10 mouse cellular contexts compared by ENCODE assay signal in genomic region chr4:138725751-138726150, GRCm38 (mm10). TPM values are rescaled to one million over a fixed set of nuclear protein-coding genes. Genes with fewer than 3 reads are reported as not detected.
DNase-seq lines count a peak whose midpoint lies in the region; ATAC-seq and TF ChIP-seq lines count a peak whose summit lies in the region.
"Had no signal": no experiment of that assay in that cellular context is flagged by ENCODE, and none has a peak within 500 bp of the region (broad histone marks: within the 10 kb centered on the region; RNA-seq: fewer than 3 reads in every experiment).

No protein-coding gene starts in this region.

- peak; percentile 35 for DNase-seq in adrenal gland, adult 2 months
- no peak for DNase-seq in adrenal gland, adult 18-20 months (ENCODE audit: low spot score in 2 of 2)
- DNase-seq in left cerebral cortex, adult 2 months (ENCODE audit: extremely low spot score in 1 of 2, low spot score in 2 of 2): no peak
- no peak for DNase-seq in left cerebral cortex, postnatal 14 days (ENCODE audit: low spot score in 2 of 2)
- DNase-seq in heart, postnatal 0 days (ENCODE audit: low spot score): no peak
- peak; percentile 57 to 77 for DNase-seq in kidney, postnatal 4 days
- DNase-seq in right cerebral cortex, postnatal 36 days (ENCODE audit: low spot score in 2 of 2): no peak

- H3K4me3 ChIP-seq in left cerebral cortex, adult 2 months: no peak overlapping the region
- no peak overlapping the region for H3K4me3 ChIP-seq in heart, postnatal 0 days (ENCODE audit: low read depth, low read length)

- H3K27me3 ChIP-seq in heart, postnatal 0 days (ENCODE audit: control insufficient read depth, insufficient read depth, low read length): peaks cover 7% of the 10 kb centered on the region; the same call in 1 of the 2 replicates

- 64% methylated on average over 5 of the region's 5 CpGs for WGBS in heart, postnatal 0 days

- TF ChIP-seq CTCF in left cerebral cortex, adult 2 months (IDR thresholded peaks at IDR 0.05): no peak
- no peak for TF ChIP-seq CTCF in heart, postnatal 0 days (IDR thresholded peaks at IDR 0.05; ENCODE audit: low read depth)

- intact Hi-C loops in left cerebral cortex, adult 2 months (cut with DNase I): loop anchor here (2.0 kb wide), 1 partner anchor 271 kb away; the partner anchor contains the start of gene Camk2n1
- intact Hi-C loops in left cerebral cortex, postnatal 14 days (cut with DNase I): no loop called here

- peak overlapping the region; percentile 89 for H3K27ac ChIP-seq in left cerebral cortex, adult 2 months
- H3K27ac ChIP-seq in heart, postnatal 0 days (ENCODE audit: low read depth): peak overlapping the region; percentile 57

- no peaks in the 10 kb centered on the region for H3K9me3 ChIP-seq in heart, postnatal 0 days (replicated peaks; ENCODE audit: control insufficient read depth, low read length)

- H3K4me2 ChIP-seq in heart, postnatal 0 days (ENCODE audit: low read depth, low read length): no peak overlapping the region

- no peaks in the 10 kb centered on the region for H3K36me3 ChIP-seq in heart, postnatal 0 days (replicated peaks; ENCODE audit: control insufficient read depth, insufficient read depth, low read length)

- ATAC-seq in heart, postnatal 0 days (ENCODE audit: insufficient read depth, low read depth): no peak
- no peak for ATAC-seq in erythroid progenitor cell, adult 5-6 weeks (replicated peaks; ENCODE audit: low FRiP score, poor library complexity, severe bottlenecking)

- peaks cover 28% of the 10 kb centered on the region for H3K4me1 ChIP-seq in heart, postnatal 0 days (ENCODE audit: control insufficient read depth, insufficient read depth)

- no peak overlapping the region for H3K9ac ChIP-seq in heart, postnatal 0 days (replicated peaks; ENCODE audit: low read depth, low read length)

- TF ChIP-seq EP300 in heart, postnatal 0 days (IDR thresholded peaks at IDR 0.05; ENCODE audit: low read depth): no peak

RNA-seq across cellular contexts. Expression of gene Pla2g2c, which starts 1.2 kb away (rescaled TPM):
- under 1 TPM in 1 of 2 experiments, not detected in 1; 0.24 TPM for total RNA-seq in adrenal gland, adult 2 months (2021)
- polyA plus RNA-seq in adrenal gland, adult 2 months (2012; rRNA removed): 0.30 and 0.32 TPM in 2 replicates
- under 1 TPM in 1 of 2 experiments, not detected in 1; 0.19 TPM for total RNA-seq in adrenal gland, adult 18-20 months (2021)
- not detected for total RNA-seq in left cerebral cortex, adult 2 months (2021)
- under 1 TPM in 1 of 2 experiments, not detected in 1; 0.22 TPM for total RNA-seq in left cerebral cortex, postnatal 14 days (2021)
- total RNA-seq in heart, postnatal 0 days (2014; rRNA removed; ENCODE audit: low replicate concordance): 1.0 TPM in 1 of 2 replicates, not detected in the other
- polyA plus RNA-seq in heart, postnatal 0 days (2015; fragmentation: Nextera tagmentation; extraction: Ambion mirVana): 0.11 and 0.27 TPM in 2 replicates
- total RNA-seq in erythroid progenitor cell, adult 5-6 weeks (2015; ENCODE audit: low replicate concordance): not detected in 2 replicates
- not detected in 2 replicates for total RNA-seq in erythroid progenitor cell, adult 5-6 weeks (2017; ENCODE audit: low replicate concordance)

RNA-seq across cellular contexts. Expression of gene Ubxn10, which starts 11.2 kb away (rescaled TPM):
- total RNA-seq in adrenal gland, adult 2 months (2021): 1 to 10 TPM in 1 of 2 experiments, under 1 TPM in 1; 0.52 to 1.6 TPM
- 1.9 and 2.0 TPM in 2 replicates for polyA plus RNA-seq in adrenal gland, adult 2 months (2012; rRNA removed)
- under 1 TPM; 0.70 to 0.99 TPM for total RNA-seq in adrenal gland, adult 18-20 months (2021)
- 1 to 10 TPM; 1.4 to 1.5 TPM for total RNA-seq in left cerebral cortex, adult 2 months (2021)
- total RNA-seq in left cerebral cortex, postnatal 14 days (2021): under 1 TPM; 0.88 to 0.99 TPM
- 1.9 and 2.0 TPM in 2 replicates for total RNA-seq in heart, postnatal 0 days (2014; rRNA removed; ENCODE audit: low replicate concordance)
- 0.98 and 1.0 TPM in 2 replicates for polyA plus RNA-seq in heart, postnatal 0 days (2015; fragmentation: Nextera tagmentation; extraction: Ambion mirVana)
- not detected in 2 replicates for total RNA-seq in erythroid progenitor cell, adult 5-6 weeks (2015; ENCODE audit: low replicate concordance)
- total RNA-seq in erythroid progenitor cell, adult 5-6 weeks (2017; ENCODE audit: low replicate concordance): not detected in 2 replicates

RNA-seq across cellular contexts. Expression of gene Pla2g2f, which starts 31.7 kb away (rescaled TPM):
- total RNA-seq in adrenal gland, adult 2 months (2021): 10 to 100 TPM; 20.6 to 34.4 TPM
- polyA plus RNA-seq in adrenal gland, adult 2 months (2012; rRNA removed): 54.0 and 67.7 TPM in 2 replicates
- total RNA-seq in adrenal gland, adult 18-20 months (2021): 10 to 100 TPM; 27.9 to 38.5 TPM
- not detected for total RNA-seq in left cerebral cortex, adult 2 months (2021)
- total RNA-seq in left cerebral cortex, postnatal 14 days (2021): under 1 TPM; 0.21 to 0.29 TPM
- not detected in 2 replicates for total RNA-seq in heart, postnatal 0 days (2014; rRNA removed; ENCODE audit: low replicate concordance)
- polyA plus RNA-seq in heart, postnatal 0 days (2015; fragmentation: Nextera tagmentation; extraction: Ambion mirVana): not detected in 2 replicates
- not detected in 2 replicates for total RNA-seq in erythroid progenitor cell, adult 5-6 weeks (2015; ENCODE audit: low replicate concordance)
- not detected in 2 replicates for total RNA-seq in erythroid progenitor cell, adult 5-6 weeks (2017; ENCODE audit: low replicate concordance)
- total RNA-seq: left cerebral cortex, postnatal 36 days had no signal
- polyA plus RNA-seq: gonadal fat pad, adult 2 months had no signal

RNA-seq across cellular contexts. Expression of gene Pla2g2d, which starts 49.8 kb away (rescaled TPM):
- 1 to 10 TPM; 2.3 to 2.9 TPM for total RNA-seq in adrenal gland, adult 2 months (2021)
- polyA plus RNA-seq in adrenal gland, adult 2 months (2012; rRNA removed): 1.3 and 1.4 TPM in 2 replicates
- 1 to 10 TPM; 1.3 to 2.5 TPM for total RNA-seq in adrenal gland, adult 18-20 months (2021)
- under 1 TPM; 0.42 to 0.97 TPM for total RNA-seq in left cerebral cortex, adult 2 months (2021)
- under 1 TPM; 0.19 to 0.20 TPM for total RNA-seq in left cerebral cortex, postnatal 14 days (2021)
- not detected in 2 replicates for total RNA-seq in heart, postnatal 0 days (2014; rRNA removed; ENCODE audit: low replicate concordance)
- polyA plus RNA-seq in heart, postnatal 0 days (2015; fragmentation: Nextera tagmentation; extraction: Ambion mirVana): not detected in 2 replicates
- not detected in 2 replicates for total RNA-seq in erythroid progenitor cell, adult 5-6 weeks (2015; ENCODE audit: low replicate concordance)
- total RNA-seq in erythroid progenitor cell, adult 5-6 weeks (2017; ENCODE audit: low replicate concordance): not detected in 2 replicates

Comparison
In these comparisons a context has a peak if more than half of its experiments do, and no peak if none do; other contexts are left out.
1. DNase-seq: peak in adrenal gland, adult 2 months (single experiment) and kidney, postnatal 4 days (2 of 2); none in adrenal gland, adult 18-20 months (0 of 2), left cerebral cortex, adult 2 months (0 of 2), left cerebral cortex, postnatal 14 days (0 of 2), heart, postnatal 0 days (single experiment) and right cerebral cortex, postnatal 36 days (0 of 2).
2. RNA of gene Pla2g2f, which starts 31.7 kb away (total RNA-seq): 27.9 to 38.5 TPM in adrenal gland, adult 18-20 months and 20.6 to 34.4 TPM in adrenal gland, adult 2 months; 0.21 to 0.29 TPM in left cerebral cortex, postnatal 14 days, not detected in left cerebral cortex, adult 2 months, not detected in heart, postnatal 0 days and not detected in erythroid progenitor cell, adult 5-6 weeks; every median in the first group is over 10 times any median in the second.